Mouse (Mus musculus) naive thymus-derived CD4-positive, alpha-beta T cell, adult 2 months (primary cell): ENCODE results near the gene Tex50.
"Not testable (repeated sequence)": the region's sequence is repeated elsewhere in the genome, so short reads cannot be mapped to it uniquely, and the experiment has no call there.

Source experiments
- DNase-seq: peaks from one replicate; pipeline ENCODE4 v3.0.0-alpha.2; 2011; ENCODE audit warnings: low read depth

Tex50 gene

DNA sequence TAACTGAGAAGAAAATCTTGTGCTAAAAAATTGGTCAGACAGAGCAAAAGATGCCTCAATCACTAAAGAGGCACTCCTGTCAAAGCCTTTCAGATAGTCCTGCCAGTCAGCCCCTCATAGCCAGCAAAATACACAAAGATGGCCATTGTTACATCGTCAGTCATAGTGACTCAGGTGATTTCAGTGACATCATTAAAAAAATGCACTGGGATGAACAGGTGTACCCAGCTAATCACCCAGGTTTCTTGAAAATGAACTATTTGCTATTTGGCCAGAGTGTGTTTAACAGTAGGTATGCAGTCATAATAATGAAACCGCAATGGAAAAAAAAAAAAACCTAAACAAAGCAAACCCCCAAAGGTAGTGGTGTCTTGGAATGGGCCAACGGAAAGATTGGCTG lies at the start of gene Tex50:
Gene Tex50, minus strand, starts transcription at position 101 of the 400 bp plus-strand sequence.
- no peak for DNase-seq

GRCm38 (mm10) chr1:161199856-161200255 lies 40.7 kb upstream of the Tex50 start:
- no peak for DNase-seq

DNA sequence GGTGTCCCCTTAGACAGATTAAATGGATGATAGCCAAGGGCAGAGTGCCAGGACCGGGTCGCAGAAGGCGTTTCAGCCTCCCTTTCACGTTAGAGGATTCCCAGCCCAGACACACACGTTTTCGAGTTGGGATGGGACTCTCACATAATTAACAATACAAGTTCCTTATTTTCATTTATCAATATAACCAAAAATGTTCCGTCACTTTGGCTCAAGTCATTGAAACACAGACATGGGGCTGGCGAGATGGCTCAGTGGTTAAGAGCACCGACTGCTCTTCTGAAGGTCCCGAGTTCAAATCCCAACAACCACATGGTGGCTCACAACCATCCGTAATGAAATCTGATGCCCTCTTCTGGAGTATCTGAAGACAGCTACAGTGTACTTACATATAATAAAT lies 37.2 kb upstream of the Tex50 start:
- not testable (repeated sequence) for DNase-seq

DNA sequence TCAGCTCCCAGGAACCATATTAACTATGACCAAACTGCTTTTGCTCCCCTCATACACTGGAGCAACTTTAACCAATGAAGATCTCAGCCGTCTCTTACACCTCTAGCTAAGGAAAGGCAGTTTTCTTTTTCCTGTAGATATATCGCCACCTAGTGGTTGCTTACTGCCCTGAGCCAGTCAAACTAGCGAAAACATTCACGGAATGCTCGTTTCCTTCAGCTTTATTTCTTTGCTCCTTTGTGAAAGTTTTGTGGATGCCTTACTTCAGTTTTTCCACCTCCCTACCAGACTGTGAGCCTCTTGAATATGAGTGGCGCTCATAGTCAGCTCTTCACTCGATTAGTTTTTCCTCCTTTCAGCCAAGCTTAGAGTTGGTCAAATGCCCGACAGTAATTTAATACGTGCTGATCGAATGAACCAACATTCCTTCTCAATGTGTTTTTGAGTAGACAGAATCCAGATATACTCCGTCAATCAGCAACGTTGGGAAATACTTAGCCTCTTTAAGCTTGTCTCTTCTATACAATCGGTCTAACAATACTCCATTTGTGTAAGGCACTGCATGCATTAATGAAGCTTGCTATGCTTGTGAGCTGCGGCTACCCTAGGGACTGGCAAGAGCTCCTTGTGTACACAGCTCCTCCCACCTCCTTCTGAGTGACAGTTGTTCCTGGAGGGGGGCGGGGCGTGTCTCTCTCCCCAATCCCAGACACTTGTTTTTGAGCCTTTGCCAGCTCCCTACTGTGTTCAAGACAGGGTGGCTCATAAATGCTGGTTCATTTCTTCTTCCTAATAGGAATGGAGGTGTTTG lies 36.6 kb upstream of the Tex50 start:
- peak; percentile 80 for DNase-seq

- DNase-seq = no peak
These were observed 31.3 kb upstream of the Tex50 start for GRCm38 (mm10) chr1:161190253-161190910.

DNA sequence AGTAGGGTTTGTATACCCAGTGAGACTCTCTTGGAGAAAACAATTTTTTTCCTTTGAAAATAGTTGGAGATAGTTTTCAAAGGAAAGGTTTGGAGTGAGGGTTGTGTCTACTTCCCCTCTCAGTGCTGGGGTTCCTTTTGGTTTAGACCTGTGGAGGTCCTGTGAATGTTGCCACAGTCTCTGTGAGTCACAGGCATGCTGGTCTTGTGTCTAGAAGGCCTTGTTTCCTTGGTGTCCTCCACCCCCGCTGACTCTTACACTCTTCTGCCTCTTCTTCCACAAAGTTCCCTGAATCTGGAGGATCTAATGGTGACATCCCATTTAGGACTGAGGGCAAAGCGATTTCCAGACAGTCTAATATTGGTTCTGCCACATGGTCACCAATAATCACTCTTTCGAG lies 26.3 kb upstream of the Tex50 start:
- no peak for DNase-seq

DNA sequence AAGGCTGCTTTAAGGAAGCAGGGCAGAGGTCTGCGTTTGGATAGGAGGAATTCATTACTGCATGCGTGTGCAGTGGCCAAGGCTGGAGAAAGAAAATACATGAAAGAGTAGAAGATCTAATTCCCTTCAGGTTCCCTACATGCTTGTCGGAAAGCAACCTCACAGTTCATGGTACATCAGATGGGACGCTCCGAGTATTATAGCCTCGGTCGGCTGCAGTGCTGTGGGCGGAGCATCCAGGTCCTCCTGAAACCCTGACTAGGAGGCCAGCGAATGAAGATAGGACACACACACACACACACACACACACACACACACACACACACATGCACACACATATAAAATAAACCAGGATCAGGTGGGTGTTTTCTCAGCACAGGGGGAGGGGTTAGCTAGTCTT lies 24.6 kb upstream of the Tex50 start:
- no peak for DNase-seq

GRCm38 (mm10) chr1:161182386-161182785 lies 23.3 kb upstream of the Tex50 start:
- DNase-seq = no peak

GRCm38 (mm10) chr1:161180674-161181073 lies 21.6 kb upstream of the Tex50 start:
- peak; percentile 86 for DNase-seq

DNA sequence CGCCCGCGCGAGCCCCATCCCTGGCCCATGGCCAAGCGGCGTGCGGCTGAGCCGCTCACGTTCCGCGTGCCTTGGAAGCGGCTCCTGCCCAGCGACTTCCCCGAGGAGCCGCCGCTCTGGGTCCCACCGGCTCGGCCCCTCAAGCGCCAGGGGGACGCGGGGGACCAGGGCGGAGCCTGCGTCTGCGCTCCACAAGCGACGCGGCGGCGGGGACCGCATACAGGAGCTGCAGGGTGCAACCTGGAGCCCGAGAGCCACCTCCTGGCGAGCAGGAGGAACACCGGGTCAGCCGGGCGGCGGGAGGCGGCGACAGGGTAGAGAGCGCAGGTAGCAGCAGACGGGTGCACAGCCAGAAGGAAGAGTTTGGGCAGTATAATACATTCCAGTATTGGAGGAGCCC lies 11.5 kb upstream of the Tex50 start:
- peak; percentile 81 for DNase-seq

GRCm38 (mm10) chr1:161160266-161160665 lies 1.2 kb upstream of the Tex50 start:
- DNase-seq = no peak

DNA sequence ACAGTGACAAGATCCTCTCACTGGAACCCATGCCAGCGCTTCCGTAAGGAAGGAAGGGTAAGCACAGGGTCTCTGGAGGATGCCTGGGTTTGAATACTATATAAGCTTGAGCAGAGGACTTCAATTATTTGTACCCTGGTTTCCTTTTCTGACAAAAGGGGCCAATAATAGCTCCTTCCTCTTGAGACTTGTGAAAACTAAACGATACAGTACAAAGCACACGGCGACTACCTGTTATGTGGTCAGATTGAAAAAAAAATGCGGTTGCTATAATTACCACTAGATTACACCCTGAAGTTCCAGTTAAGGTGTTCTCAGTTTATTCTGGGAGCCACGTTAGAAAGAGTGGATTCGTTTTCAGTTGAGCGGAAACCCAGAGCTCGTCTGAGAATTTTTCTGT lies 2.6 kb downstream of the Tex50 start:
- peak; percentile 54 for DNase-seq

DNA sequence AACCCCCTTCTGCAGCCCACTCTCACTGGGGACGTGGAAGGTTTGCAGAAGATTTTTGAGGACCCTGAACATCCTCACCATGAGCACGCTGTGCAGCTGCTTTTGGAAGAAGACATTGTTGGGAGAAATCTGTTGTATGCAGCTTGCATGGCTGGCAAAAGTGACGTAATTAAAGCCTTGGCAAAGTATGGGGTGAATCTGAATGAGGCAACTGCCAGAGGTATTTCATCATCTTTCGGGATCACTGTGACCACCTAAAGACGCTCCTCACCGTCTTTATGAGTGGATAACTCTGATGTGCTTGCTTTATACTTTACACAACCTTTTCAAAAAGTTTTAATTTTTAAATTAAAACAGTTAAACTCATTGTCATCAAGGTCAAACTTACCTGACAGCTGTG lies 8.0 kb downstream of the Tex50 start:
- DNase-seq = no peak

- DNase-seq = no peak
These were observed 11.2 kb downstream of the Tex50 start for GRCm38 (mm10) chr1:161147888-161148287.

- not testable (repeated sequence) for DNase-seq
These were observed 13.5 kb downstream of the Tex50 start for GRCm38 (mm10) chr1:161145611-161146010.

GRCm38 (mm10) chr1:161143216-161143615 lies 15.9 kb downstream of the Tex50 start:
- DNase-seq = no peak

DNA sequence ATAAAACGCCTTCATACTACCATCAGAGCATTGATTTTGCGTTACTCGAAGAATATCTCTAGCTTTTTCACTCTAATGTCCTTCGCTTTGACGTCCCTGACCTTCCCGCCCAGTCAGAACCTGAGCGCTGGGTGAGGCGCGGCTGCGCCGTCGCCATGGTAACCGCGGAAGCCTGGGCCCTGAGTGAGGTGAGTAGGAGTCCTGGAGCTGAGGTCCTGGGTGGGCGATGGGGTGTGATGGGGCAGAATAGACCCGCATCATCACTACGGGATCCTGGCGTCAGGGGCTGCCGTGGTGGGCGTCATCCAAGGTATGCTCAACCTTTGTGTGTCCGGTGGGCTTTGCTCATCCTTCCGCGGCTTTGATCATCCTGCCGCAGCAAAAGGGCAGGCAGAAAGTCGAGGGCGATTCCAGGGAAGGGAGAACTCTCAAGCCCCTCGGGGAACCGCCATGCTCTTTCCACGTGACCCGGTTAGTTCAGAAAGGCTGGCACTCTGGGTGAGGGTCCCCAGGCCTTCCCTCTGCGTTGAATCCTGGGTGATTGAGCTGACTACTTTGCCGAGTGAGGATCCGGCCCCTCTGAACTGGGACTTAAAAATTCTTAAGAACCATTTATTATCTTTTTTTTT lies 16.5 kb downstream of the Tex50 start, which contains the start of gene Ankrd45:
Gene Ankrd45, plus strand, starts transcription at position 161 of the 629 bp plus-strand sequence.
- DNase-seq = peak; percentile 23

GRCm38 (mm10) chr1:161140026-161140762 lies 18.9 kb downstream of the Tex50 start:
- DNase-seq = no peak

GRCm38 (mm10) chr1:161139496-161139895 lies 19.6 kb downstream of the Tex50 start:
- DNase-seq = no peak

DNA sequence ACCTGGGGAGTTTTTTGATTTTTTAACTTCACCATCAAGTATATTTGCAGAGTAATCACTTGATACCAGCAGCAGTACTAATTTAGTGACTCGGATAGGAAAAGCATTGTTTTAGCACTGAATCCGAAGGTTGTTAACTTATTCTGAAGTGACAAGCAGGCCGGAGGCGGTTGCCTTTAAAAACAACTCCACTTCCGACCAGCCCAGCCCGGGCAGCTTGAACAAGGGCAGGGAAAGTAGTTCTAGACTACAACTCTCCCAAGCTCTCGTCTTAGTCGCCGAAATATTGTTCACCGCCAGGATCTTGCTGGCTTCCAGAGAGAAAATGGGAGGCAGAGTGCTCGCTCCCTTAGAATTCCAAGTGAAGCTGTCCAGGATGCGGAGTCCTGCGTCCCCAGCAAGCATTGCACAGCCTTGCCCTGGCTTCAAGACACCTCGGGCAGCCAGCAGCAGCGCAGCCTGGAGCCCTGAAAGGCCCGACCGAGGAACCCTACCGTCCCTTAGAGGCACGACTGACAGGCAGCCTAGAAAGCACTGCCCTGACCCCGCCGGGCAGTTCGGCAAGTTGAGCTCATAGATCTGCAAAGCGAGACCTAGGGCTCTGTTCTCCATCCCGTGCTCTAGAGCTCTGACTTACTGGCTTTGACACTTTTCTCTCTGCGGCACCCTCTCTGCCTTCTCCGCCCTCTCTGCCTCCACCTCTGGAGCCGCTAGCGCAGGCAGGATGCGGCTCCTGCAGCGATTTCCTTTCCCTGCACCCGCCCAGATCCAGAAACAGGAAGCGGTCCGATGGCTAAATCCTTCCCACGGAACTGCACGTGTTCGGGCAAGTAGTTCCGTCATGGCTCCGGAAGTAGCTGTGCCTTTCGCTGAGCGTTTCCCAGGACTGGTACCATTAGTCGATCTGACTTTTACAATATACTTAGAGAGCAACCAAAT lies 28.1 kb downstream of the Tex50 start, which contains the start of gene Klhl20:
Gene Klhl20, minus strand, starts transcription at position 786 of the 939 bp plus-strand sequence.
- peak; percentile 97 for DNase-seq

DNA sequence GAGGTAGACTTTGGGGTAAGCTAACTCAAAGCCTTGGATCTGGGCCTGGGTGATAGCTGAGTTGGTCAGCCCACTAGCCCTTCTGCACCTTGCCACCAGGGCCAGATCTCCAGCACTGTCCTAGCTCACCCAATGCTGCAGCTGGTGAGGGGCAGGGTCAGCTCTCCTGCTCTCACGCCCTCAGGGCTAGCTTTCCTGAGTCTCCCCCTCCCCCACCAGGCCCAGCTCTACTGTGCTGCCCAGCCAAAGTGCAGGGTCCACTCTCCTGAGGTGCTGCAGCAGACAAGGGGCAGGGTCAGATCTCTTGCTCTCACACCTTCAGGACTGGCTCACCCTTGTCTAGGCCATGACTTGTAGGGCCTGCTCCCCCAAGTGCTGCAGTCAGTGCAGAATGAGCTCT lies 32.7 kb downstream of the Tex50 start:
- DNase-seq = no peak
